Mouse (Mus musculus) megakaryocyte, adult 5-6 weeks (primary cell): ENCODE measurements around the gene Olfr866. TPM values are rescaled to one million over a fixed set of nuclear protein-coding genes. Genes with fewer than 3 reads are reported as not detected.

ENCODE experiments used
- ATAC-seq: 2 replicates; pipeline ENCODE4 v1.8.0; 2016; ENCODE audit warnings: mild to moderate bottlenecking, inconsistent platforms; ENCODE audit not compliant: poor library complexity, severe bottlenecking
- total RNA-seq, 2 experiments: library from RNA; stranded (forward) in 1 of 2; stranded (reverse) in 1 of 2; fragments of 153-499, 151-499 nt in 1 of 2; fragments of 221-1000, 200-1000 nt in 1 of 2; gene quantifications; 2 replicates each; pipeline versions ENCODE4 v1.2.3 to v1.2.4; 2015 to 2017

The Olfr866 gene
- not detected in 2 replicates for total RNA-seq (2015)
- total RNA-seq (2017) = not detected in 2 replicates

DNA sequence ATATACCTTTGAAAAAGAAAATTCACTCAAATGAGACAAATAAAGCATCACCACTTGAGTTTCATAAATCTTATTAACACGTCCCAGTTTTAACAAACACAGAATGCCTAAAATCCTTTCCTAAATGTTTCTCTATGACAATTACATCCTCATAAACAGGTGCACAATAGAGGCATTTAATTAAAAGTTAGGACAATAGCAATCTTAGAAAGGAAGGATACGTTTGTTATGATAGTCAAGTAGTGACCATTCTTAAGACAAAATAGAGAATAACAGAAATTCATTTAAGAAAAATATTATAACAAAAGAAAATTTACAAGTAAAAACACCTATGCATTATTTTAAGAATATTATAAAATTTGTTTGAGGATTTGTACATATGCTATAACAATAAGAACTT lies at the start of gene Olfr866:
Gene Olfr866, minus strand, starts transcription at position 101 of the 400 bp plus-strand sequence.
- no peak for ATAC-seq

DNA sequence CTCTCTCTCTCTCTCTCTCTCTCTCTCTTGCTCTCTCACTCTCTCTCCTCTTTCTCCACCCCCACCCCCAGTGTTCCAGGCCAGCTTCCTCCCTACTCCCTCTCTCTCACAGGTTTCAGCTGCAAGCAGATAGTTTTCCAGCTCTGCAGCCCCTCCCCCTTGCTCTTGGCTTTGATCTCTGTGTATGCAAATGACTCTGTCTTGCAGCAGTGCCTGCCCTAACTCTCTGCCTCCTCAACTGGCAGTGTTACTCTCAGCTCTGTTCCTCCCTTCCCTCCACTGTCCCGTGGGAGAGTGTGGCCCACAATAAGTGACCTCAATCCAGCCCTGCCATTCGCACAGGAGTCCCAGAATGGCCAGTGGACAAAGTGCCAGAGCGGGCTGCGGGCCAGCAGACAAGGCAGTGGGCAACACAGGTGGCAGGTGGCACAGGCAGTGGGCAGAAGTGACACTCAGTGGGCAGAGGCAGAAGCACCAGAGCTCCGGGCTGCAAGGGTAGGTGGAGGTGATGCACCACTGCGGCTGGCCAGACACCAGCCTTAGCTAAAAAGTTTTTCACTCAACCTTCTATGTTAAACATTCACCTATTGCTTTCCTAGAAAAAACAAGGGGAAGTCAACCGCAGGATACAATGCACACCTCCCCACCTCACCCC lies 45.8 kb upstream of the Olfr866 start:
- no peak for ATAC-seq

DNA sequence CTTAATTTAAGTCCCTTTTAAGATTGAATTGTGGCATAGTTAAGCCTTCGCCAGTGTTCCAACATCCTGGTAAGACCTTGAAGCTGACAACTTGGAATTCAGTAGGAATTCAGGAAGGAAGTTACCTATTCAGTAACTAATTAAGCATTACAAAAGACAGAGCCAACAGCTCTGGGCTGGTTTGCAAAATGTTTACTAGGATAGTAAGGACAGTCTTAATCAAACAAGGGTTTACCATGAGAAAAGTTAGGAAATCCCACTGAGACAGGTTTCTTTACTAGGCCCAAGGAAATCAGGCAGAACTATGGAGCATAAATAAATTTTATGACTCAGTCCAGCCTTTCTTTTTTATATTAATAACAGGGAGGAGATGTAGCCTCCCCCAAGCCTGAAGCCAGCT lies 43.5 kb upstream of the Olfr866 start:
- no peak for ATAC-seq

DNA sequence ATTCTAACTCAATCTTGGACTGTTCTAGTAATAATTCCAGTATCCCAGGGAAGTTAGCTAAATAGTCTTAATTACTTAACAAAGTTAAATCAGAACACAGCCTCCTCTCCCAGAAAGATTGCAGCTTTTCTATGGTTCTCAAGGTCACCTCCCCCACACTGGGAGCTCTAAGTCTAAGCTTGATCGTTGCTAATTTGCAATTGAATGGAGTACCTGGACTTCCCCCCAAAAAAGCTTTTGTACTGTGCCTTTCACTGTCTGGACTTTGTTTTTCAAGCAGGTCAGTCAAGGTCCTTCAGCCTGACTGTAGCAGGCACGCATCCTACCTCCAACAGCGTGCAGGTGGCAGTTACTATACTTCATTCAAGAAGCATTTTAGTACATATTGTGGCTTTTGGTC lies 42.4 kb upstream of the Olfr866 start:
- ATAC-seq = no peak

DNA sequence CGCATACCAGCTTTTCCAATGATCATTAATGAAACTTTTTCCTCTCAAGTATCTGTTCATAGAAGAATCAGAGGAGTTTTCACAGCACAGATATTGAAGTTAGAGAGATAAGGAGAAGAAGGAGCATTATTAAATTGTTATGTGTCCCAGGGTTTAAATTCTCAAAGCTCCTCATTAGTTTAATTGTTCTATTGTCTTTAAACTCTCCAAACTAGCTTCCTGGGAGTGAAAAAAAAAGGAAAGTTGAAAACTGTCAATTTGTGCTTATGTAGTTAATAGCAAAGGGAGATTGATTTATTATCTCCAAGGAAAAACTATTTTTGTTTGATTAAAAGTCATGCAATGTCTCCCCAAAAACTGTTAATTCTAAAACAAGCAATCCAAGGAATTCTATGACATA lies 29.6 kb upstream of the Olfr866 start, which contains the start of gene Olfr867:
Gene Olfr867, minus strand, starts transcription at position 101 of the 400 bp plus-strand sequence.
- ATAC-seq = no peak

DNA sequence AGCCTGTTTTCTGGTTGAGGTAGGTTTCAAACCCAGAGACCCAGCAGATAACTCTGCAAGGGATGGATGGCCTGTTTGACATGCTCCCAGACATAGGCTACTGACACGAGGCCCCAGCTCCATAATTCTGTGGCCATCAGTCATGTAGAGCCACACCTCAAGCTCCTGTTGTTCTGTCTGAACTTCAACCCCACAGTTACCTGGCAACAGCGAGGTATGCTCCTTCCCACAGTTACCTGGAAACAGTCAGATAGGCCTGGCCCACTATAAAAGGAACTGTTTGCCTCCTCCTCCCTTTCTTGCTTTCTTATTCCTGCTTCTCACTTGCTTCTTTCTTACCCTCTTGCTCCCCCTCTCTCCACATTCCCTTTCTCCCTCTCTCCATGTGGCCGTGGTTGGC lies 20.1 kb upstream of the Olfr866 start:
- ATAC-seq = no peak

Other genes starting within 250 kb of the Olfr866 start
- not detected in 2 replicates for gene Olfr58, start 247.8 kb downstream of the Olfr866 start, total RNA-seq (2015)
- gene Olfr58, start 247.8 kb downstream of the Olfr866 start, total RNA-seq (2017) = not detected in 2 replicates
- gene Olfr859, start 223.1 kb downstream of the Olfr866 start, total RNA-seq (2015) = not detected in 2 replicates
- gene Olfr859, start 223.1 kb downstream of the Olfr866 start, total RNA-seq (2017) = not detected in 2 replicates
- gene Olfr860, start 178.3 kb downstream of the Olfr866 start, total RNA-seq (2015) = not detected in 2 replicates
- not detected in 2 replicates for gene Olfr860, start 178.3 kb downstream of the Olfr866 start, total RNA-seq (2017)
- not detected in 2 replicates for gene Olfr862, start 140.0 kb downstream of the Olfr866 start, total RNA-seq (2015)
- not detected in 2 replicates for gene Olfr862, start 140.0 kb downstream of the Olfr866 start, total RNA-seq (2017)
- not detected in 2 replicates for gene Olfr77, start 111.2 kb downstream of the Olfr866 start, total RNA-seq (2015)
- 0.11 and 0.12 TPM in 2 replicates for gene Olfr77, start 111.2 kb downstream of the Olfr866 start, total RNA-seq (2017)
- gene Olfr867, start 29.5 kb upstream of the Olfr866 start, total RNA-seq (2015) = not detected in 2 replicates
- gene Olfr867, start 29.5 kb upstream of the Olfr866 start, total RNA-seq (2017) = not detected in 2 replicates
- gene Olfr868, start 70.6 kb upstream of the Olfr866 start, total RNA-seq (2015) = not detected in 2 replicates
- not detected in 2 replicates for gene Olfr868, start 70.6 kb upstream of the Olfr866 start, total RNA-seq (2017)
- not detected in 2 replicates for gene Olfr869, start 101.0 kb upstream of the Olfr866 start, total RNA-seq (2015)
- gene Olfr869, start 101.0 kb upstream of the Olfr866 start, total RNA-seq (2017) = not detected in 2 replicates
- gene Olfr870, start 146.0 kb upstream of the Olfr866 start, total RNA-seq (2015) = not detected in 2 replicates
- gene Olfr870, start 146.0 kb upstream of the Olfr866 start, total RNA-seq (2017) = not detected in 2 replicates
- not detected in 2 replicates for gene Olfr871, start 184.2 kb upstream of the Olfr866 start, total RNA-seq (2015)
- not detected in 2 replicates for gene Olfr871, start 184.2 kb upstream of the Olfr866 start, total RNA-seq (2017)
- gene Olfr872, start 209.1 kb upstream of the Olfr866 start, total RNA-seq (2015) = not detected in 2 replicates
- not detected in 2 replicates for gene Olfr872, start 209.1 kb upstream of the Olfr866 start, total RNA-seq (2017)